Mouse (Mus musculus) kidney, adult 11 months (tissue): Measurements from ENCODE around the gene Qrich2.
"Not testable (repeated sequence)": the region's sequence is repeated elsewhere in the genome, so short reads cannot be mapped to it uniquely, and the experiment has no call there.

Source experiments
- DNase-seq: peaks from one replicate; pipeline ENCODE4 v3.0.0; 2022

The Qrich2 gene

DNA sequence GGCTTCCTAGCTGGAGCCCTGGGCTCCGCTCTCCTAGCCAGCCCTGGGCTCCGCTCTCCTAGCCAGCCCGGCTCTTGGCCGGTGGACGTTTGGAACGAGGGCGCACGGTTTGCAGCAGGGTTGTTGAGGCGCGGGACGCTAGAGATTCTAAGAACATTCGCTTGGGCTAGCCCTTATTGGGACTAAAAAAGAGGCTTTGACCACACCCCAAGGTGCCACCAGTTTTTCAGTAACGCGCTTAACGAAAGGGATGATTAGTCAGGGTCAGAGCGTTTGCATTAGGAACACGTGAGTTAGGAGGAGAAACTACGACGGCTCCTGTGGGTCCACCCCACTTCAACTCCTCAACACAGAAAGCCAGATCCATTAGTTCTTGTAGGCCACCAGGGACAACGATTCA lies at the start of gene Qrich2:
Gene Qrich2 (minus strand): TSS at position 101 of the 400 bp plus-strand sequence.
- no peak for DNase-seq

DNA sequence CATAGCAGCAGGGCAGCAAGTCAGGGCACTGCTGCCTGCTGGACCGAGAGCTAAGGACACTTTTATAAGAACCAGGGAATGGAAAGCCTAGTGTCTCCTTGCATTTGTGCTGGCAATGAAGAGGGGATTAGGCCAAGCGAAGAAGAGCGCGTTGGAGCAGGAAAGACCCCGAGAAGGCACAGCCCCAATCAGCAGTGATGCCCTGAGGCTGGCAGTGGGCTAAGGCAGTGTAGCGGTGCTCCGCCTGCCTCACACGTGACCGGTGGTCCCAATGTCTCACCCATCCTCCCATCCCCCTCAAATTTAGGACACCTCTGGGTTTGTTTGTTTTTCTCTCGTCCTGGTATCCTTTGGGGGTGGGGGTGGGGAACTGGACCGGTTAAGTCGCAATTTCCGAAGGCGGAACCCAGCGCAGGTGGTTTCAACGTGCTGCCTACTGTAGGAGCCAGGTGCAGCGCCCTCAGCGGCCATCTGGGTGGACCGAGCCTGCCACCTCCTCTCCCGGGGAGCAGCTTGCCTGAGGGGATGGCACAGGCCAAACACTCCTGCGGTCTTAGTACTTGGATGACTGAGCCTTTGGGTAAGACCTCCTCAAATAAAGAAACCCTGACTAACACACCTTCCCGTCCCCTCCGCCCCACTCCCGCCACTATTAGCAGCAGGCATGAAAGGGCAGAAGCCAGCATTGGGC lies 49.4 kb upstream of the Qrich2 start:
- peak; percentile 44 for DNase-seq

DNA sequence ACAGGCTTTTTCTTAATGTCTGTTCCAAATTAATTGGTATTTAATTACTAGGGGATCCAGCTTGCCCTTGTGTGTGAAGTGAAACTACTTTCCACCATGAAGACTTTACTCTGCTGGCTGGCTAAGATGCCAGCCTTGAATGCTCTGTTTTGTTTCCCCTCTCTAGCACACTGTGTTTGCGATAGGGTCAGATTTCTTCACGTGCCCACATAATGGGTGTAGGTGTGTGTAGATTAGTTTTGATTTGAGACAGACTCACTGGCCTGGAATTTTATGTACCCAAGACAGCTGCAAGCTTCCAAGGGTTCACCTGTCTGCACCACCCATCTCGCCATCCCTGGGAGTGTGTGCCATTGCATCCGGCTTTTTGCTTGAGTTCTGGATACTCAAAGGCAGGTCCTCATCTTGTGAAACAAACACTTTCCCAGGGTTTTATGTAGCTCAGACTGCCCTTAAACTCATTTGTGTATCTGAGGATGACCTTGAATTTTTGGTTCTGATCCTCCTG lies 47.5 kb upstream of the Qrich2 start:
- DNase-seq = no peak

GRCm38 (mm10) chr11:116512987-116513386 lies 46.9 kb upstream of the Qrich2 start:
- no peak for DNase-seq

DNA sequence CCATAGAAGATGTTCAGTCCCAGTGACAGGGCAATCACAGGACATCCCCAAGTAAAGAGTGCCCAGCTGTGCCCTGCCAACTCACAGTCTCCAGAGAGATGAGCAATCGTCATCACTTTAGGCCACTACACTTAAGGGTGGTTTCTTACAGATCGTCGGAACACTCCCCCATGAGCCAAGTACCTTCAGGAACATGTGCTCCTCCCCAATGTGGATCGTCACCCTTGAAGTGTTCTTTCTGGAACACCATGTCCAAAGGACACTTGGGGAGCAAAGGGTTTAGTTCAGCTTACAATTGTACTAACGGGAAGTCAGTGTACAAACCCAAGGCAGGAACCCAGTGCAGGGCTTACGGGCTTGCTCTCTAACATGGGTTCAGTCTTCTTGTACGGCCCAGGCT lies 46.1 kb upstream of the Qrich2 start:
- no peak for DNase-seq

- no peak for DNase-seq
These were observed 45.3 kb upstream of the Qrich2 start for GRCm38 (mm10) chr11:116511301-116511868.

GRCm38 (mm10) chr11:116508689-116509088 lies 42.6 kb upstream of the Qrich2 start:
- DNase-seq = no peak

- no peak for DNase-seq
These were observed 40.3 kb upstream of the Qrich2 start for GRCm38 (mm10) chr11:116506151-116506875.

GRCm38 (mm10) chr11:116505573-116505972 lies 39.5 kb upstream of the Qrich2 start:
- no peak for DNase-seq

DNA sequence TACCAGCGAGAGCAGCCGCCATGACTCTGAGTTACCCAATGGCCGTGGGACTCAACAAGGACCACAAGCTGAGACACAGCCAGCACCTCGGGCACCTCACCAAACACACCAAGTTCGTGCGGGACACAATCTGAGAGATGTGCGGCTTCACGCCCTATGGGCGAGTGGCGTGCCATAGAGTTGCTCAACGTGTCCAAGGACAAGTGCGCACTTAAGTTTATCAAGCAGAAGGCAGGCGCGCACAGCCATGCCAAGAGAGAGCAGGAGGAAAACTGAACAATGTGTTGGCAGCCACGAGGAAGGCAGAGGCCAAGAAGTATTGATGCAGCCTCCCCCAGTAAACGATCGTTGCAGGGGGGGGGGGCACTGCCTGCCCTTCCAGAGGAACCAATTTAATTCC lies 38.5 kb upstream of the Qrich2 start:
- no peak for DNase-seq

GRCm38 (mm10) chr11:116501005-116501746 lies 35.1 kb upstream of the Qrich2 start:
- no peak for DNase-seq

- DNase-seq = no peak
These were observed 33.0 kb upstream of the Qrich2 start for GRCm38 (mm10) chr11:116499018-116499417.

DNA sequence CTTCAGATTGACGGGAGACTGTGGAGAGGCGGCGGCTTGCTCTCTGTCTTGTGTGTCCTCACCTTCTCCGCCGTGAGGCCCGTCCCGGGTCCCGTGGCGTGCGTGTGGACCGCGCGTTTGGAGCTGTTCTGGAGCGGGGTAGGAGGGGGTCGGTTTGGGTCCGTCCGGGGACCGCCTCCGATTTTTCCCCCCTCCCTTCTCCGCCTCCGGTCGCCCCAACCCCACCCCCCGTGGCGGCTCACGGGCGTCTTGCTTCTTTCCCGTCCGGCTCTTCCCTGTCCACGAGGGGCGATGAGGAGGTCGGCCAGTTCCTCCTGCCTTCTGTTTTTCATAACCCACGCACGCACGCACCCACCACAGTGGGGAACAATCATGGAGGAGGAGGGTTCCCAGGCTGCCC lies 32.6 kb upstream of the Qrich2 start:
- no peak for DNase-seq

DNA sequence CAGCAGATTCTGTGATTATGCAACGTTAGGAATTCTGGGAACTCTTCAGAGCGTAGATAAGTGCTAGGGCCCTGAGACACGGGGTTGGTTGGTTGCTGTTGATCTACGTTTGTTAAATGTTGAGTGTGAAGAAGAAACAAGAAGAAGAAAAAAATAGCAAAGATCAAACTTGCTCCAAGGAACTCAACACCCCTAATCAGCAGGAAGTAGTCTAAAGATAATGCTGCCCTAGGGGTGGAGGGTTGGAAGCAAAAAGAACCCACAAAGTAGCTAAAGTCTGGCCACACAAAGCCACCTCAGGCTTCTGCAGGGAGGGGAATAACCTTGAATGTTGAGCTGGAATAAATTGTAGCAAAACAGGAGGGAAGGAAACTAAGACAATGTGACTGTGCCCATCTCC lies 31.3 kb upstream of the Qrich2 start:
- no peak for DNase-seq

- DNase-seq = peak; percentile 66
These were observed 28.6 kb upstream of the Qrich2 start for GRCm38 (mm10) chr11:116494474-116495174.

- DNase-seq = no peak
These were observed 27.8 kb upstream of the Qrich2 start, which contains the start of gene Prpsap1 for GRCm38 (mm10) chr11:116493795-116494252. Prpsap1 (minus strand) TSS chr11:116494202.

GRCm38 (mm10) chr11:116493191-116493590 lies 27.1 kb upstream of the Qrich2 start:
- no peak for DNase-seq

DNA sequence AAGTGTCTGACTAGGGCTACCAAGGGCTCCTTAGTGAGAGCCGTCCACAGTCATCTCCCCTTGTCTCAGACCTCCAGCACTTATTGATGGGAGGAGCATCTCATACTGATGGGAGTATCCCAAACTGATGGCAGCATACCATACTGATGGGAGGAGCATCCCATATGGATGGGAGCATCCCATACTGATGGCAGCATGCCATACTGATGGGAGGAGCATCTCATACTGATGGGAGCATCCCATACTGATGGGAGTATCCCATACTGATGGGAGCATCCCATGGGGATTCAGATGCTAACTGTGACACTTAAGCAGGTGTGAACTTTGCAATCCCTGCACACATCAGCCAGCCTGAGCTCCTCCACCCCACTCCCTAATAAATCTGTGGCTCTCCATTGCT lies 26.5 kb upstream of the Qrich2 start:
- DNase-seq = not testable (repeated sequence)

DNA sequence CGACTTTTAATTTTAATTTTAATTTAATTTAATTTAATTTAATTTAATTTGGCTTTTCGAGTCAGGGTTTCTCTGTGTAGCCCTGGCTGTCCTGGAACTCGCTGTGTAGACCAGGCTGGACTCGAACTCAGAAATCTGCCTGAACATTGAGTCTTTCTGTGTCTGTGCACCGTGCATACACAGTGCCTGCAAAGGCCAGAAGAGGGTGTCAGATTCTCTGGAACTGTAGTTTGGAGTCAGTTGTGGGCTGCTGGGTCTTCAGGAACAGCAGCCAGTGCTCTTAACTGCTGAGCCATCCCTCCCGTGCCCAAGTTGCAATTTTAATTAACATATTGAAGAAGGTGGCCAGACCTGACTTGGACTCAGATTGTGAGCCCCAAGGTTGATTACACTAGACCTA lies 25.3 kb upstream of the Qrich2 start:
- no peak for DNase-seq

- DNase-seq = peak; percentile 87
These were observed 24.4 kb upstream of the Qrich2 start for GRCm38 (mm10) chr11:116490232-116491107.

DNA sequence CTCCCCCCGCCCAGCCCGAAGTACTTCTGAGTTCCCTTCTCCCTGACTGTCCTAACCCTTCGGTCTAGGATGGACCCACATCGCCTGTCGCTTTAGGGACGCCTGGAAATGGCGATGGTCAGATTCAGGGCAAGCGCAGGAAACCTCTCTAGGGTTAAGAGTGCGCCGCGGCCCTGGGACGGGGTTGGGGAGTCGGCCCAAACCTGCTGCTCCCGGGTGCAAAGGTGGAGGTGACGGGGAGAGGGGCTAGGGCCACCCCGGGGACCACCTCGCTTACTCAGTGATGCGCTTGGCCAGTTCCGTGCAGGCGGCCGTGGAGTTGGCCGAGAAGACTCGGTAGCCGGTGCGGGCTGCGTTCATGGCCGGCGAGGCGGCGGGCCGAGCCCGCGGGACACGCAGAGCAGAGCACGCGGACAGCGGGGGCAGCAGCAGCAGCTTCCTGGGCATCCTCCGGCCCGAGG lies 23.8 kb upstream of the Qrich2 start:
- DNase-seq = no peak
